Mouse (Mus musculus) erythroblast, embryonic 14.5 days (primary cell): ENCODE data around the gene Kdelr1.

ENCODE experiments used
- GATA1 ChIP-seq: IDR thresholded peaks from 2 replicates; pipeline ENCODE4 v1.6.1; 2012; ENCODE audit warnings: low read length, inconsistent platforms, mixed read lengths
- TAL1 ChIP-seq: IDR thresholded peaks from 3 replicates; pipeline ENCODE4 v1.6.1; 2012; ENCODE audit warnings: low read length, inconsistent platforms, mixed read lengths

DNA sequence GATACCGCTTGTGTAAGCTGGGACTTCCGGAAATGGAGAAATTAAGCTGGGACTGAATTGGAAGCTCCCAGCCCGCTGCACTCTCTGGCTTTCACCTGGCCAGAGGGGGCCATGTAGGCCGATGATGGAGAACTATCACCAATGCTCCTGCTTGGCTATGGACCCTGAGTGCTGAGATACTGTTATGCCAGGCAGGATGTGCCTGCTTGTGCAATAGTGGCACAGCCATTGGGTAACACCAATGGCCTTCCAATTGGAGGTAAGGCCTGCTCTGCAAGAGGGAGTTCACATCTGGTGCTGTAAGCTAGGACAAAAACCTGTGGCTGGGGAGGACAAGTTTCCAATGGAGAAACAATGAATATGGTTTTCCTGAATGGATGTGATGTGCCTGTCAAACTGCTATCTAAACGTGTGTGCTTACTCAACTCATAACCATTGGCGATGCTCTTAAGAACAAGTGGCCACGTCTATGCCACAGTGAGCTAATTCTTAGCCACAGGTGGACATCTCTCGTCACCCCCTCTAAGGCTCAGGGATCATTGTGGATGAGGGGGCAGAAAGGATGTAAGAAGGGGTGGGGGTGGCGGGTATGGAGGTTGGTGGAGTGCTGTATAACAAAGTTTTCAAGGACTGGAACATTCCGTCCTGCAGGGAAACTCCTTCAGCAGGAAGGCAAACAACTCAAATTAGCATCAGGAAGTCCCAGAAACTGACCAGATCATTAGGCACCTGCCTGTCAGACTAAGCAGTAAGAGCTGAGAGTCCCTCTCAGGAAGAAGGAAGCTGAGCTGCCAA lies 29.4 kb upstream of the Kdelr1 start:
- no peak for TF ChIP-seq TAL1
- no peak for TF ChIP-seq GATA1
